Mouse (Mus musculus): ENCODE data around the gene Klf7. TPM values are rescaled to one million over a fixed set of nuclear protein-coding genes. Genes with fewer than 3 reads are reported as not detected.

Gene Klf7
- polyA plus RNA-seq (2014; fragmentation: Illumina TruSeq; extraction: RNeasy Lipid Tissue Mini Kit (QIAGEN cat#74804); ENCODE audit: low read depth, low replicate concordance) = 1.4 TPM

DNA sequence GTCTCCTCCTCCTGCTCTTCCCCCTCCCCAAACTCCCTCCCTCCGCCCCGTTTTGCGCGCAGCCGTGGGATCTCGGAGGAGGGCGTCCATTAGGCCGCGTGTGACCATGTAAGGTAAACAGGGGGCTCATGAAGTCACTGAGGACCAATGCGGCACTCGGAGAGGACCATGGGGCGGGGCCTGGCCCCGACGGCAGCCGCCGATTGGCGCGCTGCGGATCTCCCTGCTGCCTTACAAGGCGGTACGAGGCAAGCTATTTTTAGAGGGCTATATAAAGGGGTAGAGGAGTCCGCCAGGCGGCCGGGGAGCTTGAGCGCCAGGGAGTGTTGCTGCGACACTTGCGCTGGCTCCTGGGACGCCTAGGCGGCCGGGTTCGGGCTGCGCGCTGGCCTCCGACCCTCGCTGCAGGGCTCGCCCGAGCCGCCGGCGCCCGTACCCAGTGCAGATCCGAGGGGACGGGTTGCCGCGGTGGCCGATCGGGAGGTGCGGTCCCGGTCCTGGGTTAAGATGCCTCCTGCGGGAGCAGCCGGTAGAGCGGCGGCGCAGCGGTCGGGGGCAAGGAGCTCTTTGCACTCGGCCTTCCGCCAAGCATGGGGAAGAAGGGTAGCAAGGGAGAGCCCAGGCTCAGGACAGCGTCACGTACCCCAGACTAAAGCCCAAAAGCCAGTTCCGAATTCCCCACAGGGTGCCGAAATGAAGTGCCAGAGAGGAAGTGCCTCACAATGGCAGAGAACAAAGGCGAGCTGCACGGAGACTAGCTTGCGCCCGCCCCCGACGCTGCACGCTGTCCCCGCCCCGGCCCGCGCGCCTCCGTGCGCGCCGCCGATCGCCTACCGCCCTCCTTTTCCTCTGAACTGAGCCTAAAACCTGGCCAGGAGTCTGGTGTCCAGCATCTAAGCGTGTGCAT is at the start of gene Klf7:
Gene Klf7 (minus strand): TSS at position 724 of the 907 bp plus-strand sequence.

All from testis, adult 10 weeks (tissue).